Mouse (Mus musculus) left cerebral cortex, adult 9 months (tissue): ENCODE data around the gene Pbld1.

Experiments used
- DNase-seq, 2 experiments: peaks; one replicate each; pipeline ENCODE4 v3.0.0; 2022; ENCODE audit warnings: low spot score in 2 of 2

The Pbld1 gene

GRCm38 (mm10) chr10:63092616-63093550 is 32.9 kb downstream of the Pbld1 start:
- no peak for DNase-seq

DNA sequence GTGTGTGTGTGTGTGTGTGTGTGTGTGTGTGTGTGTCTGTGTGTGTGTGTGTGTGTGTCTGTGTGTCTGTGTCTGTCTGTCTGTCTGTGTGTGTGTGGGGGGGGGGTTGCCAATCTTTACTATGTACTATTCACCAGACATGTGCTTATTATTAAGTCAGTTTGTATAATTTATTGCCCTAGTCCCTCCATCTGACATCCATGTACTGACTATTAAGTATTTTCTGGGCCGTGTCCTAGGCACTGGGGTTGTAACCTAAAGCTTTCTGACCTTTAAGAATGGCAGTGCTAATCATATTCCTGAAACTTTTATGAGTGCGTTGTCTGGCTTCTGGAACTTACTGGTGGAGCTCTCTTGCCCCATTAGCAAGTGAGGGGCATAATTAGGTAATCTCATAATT is 36.8 kb downstream of the Pbld1 start:
- no peak for DNase-seq

DNA sequence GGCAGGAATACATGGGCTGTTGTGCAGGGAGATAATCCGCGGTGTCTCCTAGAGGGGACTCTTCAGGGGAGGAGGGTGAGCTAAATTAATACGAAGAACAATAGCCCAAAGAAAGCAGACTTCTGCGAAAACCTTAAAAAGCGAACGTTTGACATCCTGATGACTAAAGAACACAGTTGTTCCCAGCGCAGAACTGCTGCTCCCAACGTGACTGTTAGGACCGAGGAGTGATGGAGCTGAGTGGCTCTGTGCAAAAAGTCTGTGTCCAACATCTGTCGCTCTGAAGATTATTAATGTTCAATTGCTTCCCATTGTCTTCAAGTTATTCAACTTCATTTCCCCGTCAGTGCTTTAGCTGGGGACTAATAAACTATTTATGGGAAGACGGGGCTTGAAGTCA is 38.2 kb downstream of the Pbld1 start:
- DNase-seq: no peak

DNA sequence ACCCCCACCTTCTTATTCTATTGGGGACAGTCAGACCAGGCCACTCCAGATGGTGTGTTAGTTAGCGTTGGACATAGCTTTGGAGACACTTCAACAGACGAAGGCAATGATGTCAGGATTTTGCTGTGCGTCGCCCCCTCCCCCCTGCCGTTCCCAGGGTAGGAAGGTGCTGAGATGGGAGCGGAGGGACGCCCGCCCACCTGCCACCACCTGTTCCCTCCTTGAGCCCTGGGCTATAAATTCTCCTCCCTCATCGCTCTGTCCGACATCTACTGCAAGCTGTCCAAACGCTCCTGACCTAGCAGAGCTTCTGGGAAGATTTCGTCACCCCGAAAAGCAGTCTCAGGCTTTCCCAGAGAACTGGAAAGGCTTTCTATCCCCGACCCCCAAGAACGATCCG is 39.6 kb downstream of the Pbld1 start, which contains the start of gene Atoh7:
Gene Atoh7 (plus strand): TSS at position 131 of the 400 bp plus-strand sequence.
- peak in 1 of 2 experiments; percentile 54 for DNase-seq

DNA sequence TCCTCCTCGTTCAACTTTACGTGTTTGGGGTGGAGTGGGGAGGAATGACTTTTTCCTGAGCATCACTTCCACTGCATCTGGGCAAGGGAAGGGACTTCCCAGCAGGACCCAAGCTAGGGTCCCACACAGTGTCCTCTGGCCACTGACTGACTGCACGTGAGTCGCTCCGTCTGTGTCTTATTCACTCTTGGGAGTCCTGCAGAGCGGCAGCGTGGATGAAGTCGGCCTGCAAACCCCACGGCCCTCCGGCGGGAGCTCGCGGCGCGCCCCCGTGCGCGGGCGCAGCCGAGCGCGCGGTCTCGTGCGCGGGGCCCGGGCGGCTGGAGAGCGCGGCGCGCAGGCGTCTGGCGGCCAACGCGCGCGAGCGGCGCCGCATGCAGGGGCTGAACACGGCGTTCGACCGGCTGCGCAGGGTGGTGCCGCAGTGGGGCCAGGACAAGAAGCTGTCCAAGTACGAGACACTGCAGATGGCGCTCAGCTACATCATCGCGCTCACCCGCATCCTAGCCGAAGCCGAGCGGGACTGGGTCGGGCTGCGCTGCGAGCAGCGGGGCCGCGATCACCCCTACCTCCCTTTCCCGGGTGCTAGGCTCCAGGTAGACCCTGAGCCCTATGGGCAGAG is 40.1 kb downstream of the Pbld1 start:
- DNase-seq: peak in 1 of 2 experiments; percentile 70

- no peak for DNase-seq
Measured at GRCm38 (mm10) chr10:63100657-63101056, 40.7 kb downstream of the Pbld1 start.

DNA sequence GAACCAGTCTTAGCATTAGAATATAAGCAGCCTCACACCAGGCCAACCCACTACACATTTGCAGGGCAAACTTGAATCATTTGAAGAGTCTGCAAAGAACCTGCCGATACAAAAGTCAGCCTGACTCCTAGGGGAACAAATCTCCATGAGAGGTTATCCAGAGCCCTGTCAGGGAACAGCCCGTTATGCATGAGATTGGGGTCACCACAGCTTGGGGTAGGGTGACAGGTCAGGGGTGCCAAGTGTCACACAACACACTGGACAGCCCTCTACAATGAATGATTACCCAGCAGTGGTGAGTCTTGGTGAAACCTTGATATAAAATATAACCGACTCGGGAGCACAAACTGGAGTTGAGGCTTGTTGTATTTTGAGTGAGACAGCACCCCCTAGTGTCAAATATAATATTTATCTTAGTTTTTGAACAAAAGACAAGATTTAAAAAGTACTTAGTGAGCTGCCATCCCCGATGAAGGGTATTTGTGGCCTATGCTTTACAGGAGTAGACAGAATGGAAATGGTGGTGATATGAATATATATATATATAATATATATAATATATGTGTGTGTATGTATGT is 53.2 kb downstream of the Pbld1 start:
- DNase-seq: no peak

DNA sequence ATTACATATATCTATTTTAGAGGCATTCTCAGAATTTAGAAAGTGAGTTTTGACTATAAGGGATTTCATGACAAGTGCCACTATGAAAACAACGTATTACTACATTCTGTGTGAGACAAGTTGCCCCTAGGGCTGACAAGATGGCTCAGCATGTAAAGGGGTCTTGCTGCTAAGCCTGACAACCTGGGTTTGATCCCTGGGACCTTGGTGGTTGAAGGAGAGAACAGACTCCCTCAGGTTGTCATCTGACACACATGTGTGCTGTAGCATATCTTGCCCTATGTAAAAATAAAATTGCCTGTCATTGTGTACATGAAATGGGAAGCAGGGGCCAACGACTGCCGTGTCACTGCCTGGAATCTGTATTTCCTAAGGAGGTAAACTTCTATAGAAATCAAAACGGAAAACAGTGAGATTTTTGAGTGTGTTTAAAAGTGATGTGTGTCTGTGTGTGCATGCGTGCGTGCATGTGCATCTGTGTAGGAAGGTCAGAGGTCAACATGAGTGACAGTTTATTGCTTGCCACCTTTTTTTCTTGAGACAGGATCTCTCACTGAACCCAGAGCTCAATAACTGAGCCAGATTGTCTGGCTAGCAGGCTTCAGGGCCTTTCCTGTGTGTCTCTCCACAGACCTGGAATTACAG is 53.9 kb downstream of the Pbld1 start:
- no peak for DNase-seq

DNA sequence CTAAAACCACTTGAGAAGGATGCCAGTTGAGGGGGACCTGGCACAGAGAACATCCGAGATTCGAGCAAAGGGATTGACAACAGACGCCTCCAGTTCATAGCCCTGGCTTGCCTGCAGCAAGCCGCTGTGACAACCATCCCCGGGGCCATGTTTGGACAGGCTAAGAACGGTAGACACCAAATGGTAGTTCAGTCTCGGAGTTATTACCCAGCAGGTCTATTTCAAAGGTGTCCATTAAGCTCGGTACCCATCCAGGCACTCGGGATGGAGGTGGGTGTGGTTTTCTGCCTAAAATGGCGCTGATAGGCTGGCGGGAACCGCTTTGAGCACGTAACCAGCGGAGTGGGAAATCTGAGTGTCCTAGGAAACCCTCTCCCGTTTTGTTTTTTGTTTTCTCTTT is 55.9 kb downstream of the Pbld1 start:
- no peak for DNase-seq

DNA sequence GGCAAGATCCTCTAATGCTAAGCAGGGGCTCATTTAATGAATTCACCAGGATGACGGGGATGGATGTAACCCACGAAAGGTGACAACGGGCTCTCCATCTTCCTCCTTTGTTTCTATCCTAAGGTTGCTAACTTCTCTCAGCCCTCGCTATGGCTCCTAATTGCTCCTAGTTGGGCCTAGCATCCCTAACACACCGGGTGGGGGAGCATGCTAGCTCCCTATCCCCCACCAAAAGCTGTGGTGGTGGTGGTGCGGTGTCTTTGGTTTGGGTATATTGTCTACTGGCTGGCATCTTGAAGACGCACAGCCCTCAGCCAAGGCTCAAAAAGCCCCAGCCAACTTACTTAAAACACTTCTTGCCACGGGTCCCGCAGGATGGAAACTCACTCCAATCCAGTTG is 56.4 kb downstream of the Pbld1 start:
- no peak for DNase-seq

GRCm38 (mm10) chr10:63117583-63117982 is 57.6 kb downstream of the Pbld1 start:
- no peak for DNase-seq

DNA sequence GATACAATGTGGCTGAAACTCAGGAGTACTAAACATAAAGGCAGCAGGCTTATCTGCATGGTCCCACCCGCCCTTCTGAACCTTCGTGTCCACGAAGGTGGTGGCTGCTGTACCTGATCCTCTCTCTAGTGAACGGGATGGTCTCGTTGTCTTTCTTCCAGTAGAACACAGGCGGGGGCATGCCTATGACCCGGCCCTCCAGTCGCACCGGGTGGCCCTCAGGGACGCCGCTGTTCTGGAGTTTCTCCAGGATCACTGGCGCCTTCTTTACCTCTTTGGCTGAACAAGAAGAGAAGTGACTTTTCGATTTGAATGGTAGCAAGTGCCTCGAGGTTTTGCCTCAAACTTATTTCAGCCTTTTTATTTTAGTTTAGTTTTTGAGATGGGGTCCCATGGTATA is 60.0 kb downstream of the Pbld1 start:
- no peak for DNase-seq

- DNase-seq: no peak
Measured at GRCm38 (mm10) chr10:63121961-63122360, 62.0 kb downstream of the Pbld1 start.

GRCm38 (mm10) chr10:63122516-63122915 is 62.6 kb downstream of the Pbld1 start:
- DNase-seq: no peak

GRCm38 (mm10) chr10:63123141-63123540 is 63.2 kb downstream of the Pbld1 start:
- no peak for DNase-seq

GRCm38 (mm10) chr10:63124016-63124415 is 64.1 kb downstream of the Pbld1 start:
- no peak for DNase-seq

DNA sequence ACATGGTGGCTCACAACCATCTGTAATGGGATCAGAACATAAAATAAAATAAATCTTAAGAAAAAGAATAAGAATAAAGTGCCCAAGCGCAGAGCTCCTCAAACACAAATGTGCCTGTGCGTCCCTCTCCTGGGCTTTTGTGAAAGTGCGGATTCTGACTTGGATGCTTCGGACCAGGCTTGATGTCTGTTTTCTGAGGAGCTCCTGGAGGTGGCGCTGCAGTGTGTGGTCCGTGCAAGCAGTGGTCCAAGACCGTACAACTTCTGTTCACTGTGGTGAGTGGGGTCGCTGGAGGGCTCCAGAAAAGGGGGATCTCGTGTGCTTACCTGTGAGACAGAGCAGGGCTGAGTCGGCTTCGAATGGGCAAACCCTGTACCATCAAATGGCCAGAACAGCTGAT is 65.4 kb downstream of the Pbld1 start:
- DNase-seq: no peak

DNA sequence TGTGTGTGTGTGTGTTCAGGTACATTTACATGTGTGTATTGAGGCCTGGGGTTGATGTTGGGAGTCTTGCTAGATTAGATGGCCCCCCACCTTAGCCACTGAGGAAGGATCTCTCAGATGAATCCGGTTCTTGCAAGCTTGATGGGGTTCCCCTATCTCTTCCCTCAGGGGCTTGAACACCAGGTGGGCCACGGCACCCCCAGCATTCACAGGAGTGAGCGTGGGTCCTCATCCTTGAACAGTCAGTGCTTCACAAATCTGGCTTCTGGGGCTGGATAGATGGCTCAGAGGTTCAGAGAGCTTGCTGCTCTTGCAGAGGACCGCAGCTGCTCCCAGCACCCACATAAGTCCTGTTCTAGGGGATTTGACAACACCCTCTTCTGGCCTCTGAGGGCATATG is 66.2 kb downstream of the Pbld1 start:
- no peak for DNase-seq

DNA sequence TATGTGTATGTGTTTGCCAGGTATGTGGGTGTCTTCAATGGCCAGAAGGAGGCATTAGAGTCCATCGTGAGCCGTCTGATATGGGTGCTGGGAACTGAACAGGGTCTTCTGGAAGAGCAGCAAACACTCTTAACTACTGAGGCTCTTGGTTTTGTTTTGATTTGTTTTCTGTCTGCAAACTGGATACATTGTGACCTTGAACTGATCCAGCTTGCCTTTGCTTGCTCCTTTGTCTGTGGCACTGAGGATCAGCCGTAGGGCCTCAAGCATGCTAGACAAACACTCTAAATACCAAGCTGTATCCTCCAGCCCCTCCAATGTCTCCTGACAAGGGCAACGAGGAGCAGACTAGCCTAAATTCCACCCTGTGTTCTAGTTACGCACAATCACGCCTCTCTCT is 67.2 kb downstream of the Pbld1 start:
- no peak for DNase-seq
